Mouse (Mus musculus) embryonic fibroblast, embryonic 13.5 days (primary cell): ENCODE results near the gene Pde10a. TPM values are rescaled to one million over a fixed set of nuclear protein-coding genes. Genes with fewer than 3 reads are reported as not detected.

ENCODE experiments used
- H3K27ac ChIP-seq: 2 replicates; pipeline ENCODE4 v1.5.1; 2012; ENCODE audit warnings: low read length, control low read depth, inconsistent platforms; ENCODE audit not compliant: insufficient read depth
- H3K4me1 ChIP-seq: 2 replicates; pipeline ENCODE4 v1.6.1; 2011; ENCODE audit warnings: low read length; ENCODE audit not compliant: control insufficient read depth, insufficient read depth
- H3K4me3 ChIP-seq: 2 replicates; pipeline ENCODE4 v1.5.1; 2011; ENCODE audit warnings: mild to moderate bottlenecking, control low read depth, low read length; ENCODE audit not compliant: insufficient read depth
- CTCF ChIP-seq: IDR thresholded peaks from 2 replicates; pipeline ENCODE4 v1.5.1; 2011; ENCODE audit warnings: mild to moderate bottlenecking, control low read depth, low read length, moderate library complexity, borderline replicate concordance; ENCODE audit not compliant: insufficient read depth
- POLR2A ChIP-seq: IDR thresholded peaks from 2 replicates; pipeline ENCODE4 v1.6.1; 2011; ENCODE audit warnings: low read depth, mild to moderate bottlenecking, control low read depth, low read length, moderate library complexity
- polyA plus RNA-seq: library from polyadenylated mRNA; stranded (reverse); fragments of >200 nt; gene quantifications from 2 replicates; pipeline ENCODE4 v1.2.4, GENCODE M21; 2011; ENCODE audit warnings: low read depth; ENCODE audit not compliant: missing spikeins, insufficient read length

The Pde10a gene
- polyA plus RNA-seq, 1 experiment, result 7.9 TPM

- no peaks in the 10 kb centered on the region for H3K4me1 ChIP-seq
- no peak within 1 kb of the TSS for H3K4me3 ChIP-seq
- TF ChIP-seq CTCF (no peak), POLR2A (no peak)
- no peak within 1 kb of the TSS for H3K27ac ChIP-seq
Observed at GRCm38 (mm10) chr17:8566850-8567249, 41.7 kb downstream of the Pde10a start, which contains the start of gene Gm17087. Gm17087 (minus strand) TSS chr17:8566950.

GRCm38 (mm10) chr17:8573542-8574260 lies 48.5 kb downstream of the Pde10a start:
- no peak for TF ChIP-seq POLR2A
- no peak for TF ChIP-seq CTCF
- Histone ChIP-seq H3K27ac (no peak overlapping the region), H3K4me3 (no peak overlapping the region), H3K4me1 (no peaks in the 10 kb centered on the region)

DNA sequence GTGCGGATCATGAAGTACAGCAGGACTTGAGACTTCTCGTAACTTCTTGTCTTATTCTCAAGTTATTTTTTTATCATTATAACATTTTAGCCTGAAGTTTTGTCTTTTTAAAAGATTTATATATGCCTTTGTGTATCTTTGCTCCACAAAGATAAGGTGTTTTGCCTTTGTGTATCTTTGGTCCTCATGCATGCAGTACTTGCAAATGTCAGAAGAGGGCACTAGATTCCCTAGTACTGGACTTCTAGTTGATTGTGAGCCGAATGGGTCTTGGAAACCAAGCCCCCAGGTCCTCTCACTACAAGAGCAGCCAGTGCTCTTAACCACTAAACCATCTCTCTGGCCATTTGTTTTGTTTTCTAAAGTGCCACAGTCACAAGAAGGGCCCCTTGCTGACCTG lies 55.2 kb downstream of the Pde10a start:
- Histone ChIP-seq H3K4me1 (no peaks in the 10 kb centered on the region), H3K27ac (no peak overlapping the region), H3K4me3 (no peak overlapping the region)
- TF ChIP-seq CTCF (no peak), POLR2A (no peak)

- Histone ChIP-seq H3K27ac (no peak overlapping the region), H3K4me1 (no peaks in the 10 kb centered on the region), H3K4me3 (no peak overlapping the region)
- TF ChIP-seq CTCF, result no peak
- no peak for TF ChIP-seq POLR2A
Observed at GRCm38 (mm10) chr17:8581579-8581978, 56.4 kb downstream of the Pde10a start.

DNA sequence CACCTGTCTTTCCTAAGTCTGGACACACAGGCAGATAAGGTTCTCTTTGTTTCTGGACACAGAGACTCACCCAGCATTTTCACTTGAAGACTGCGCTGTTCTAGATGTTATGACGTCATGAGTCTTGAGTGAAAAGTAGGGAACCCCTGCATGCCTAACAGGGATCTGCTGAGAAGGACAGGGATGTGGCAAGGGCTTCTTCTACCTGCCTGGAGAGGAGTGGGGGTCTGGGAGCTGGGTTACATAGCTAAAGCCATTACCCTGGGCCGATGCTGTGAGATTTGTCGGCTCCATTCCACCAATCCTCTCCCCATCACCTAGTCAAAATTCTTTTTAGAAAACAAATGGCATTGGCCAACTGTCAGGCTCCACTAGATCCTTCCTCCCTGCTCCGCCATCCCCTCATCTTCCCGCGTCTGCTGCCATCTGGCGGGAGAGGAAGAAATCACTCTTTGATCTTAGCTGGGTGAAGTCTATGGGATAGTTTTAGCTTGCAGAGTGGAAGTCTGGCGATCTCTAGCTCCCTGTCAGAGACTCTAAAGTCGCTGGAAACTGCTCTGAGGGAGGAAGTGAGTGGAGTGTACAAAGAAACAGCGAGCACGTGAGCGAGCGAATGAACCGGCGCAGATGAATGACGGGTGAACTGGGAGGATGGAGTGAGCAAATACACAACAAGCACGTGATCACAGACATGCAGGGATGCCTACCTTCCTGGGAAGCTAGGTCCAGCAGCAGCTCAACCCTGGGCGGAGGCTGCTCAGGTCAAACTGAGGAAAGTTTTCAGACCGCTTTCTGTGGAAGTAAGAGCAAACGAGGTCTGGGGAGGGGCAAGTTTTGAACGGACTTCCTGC lies 67.5 kb downstream of the Pde10a start:
- H3K27ac ChIP-seq, result no peak overlapping the region
- TF ChIP-seq POLR2A, result no peak
- TF ChIP-seq CTCF, result peak; percentile 88
- no peak overlapping the region for H3K4me3 ChIP-seq
- H3K4me1 ChIP-seq, result no peaks in the 10 kb centered on the region

- Histone ChIP-seq H3K27ac (no peak overlapping the region), H3K4me3 (no peak overlapping the region), H3K4me1 (no peaks in the 10 kb centered on the region)
- TF ChIP-seq POLR2A (no peak), CTCF (peak; percentile 52; the same call in 1 of the 2 replicates)
Observed at GRCm38 (mm10) chr17:8597790-8598189, 72.6 kb downstream of the Pde10a start.

- no peak for TF ChIP-seq CTCF
- TF ChIP-seq POLR2A, result no peak
- Histone ChIP-seq H3K4me1 (no peaks in the 10 kb centered on the region), H3K4me3 (no peak overlapping the region), H3K27ac (no peak overlapping the region)
Observed at GRCm38 (mm10) chr17:8602976-8603375, 77.8 kb downstream of the Pde10a start.

DNA sequence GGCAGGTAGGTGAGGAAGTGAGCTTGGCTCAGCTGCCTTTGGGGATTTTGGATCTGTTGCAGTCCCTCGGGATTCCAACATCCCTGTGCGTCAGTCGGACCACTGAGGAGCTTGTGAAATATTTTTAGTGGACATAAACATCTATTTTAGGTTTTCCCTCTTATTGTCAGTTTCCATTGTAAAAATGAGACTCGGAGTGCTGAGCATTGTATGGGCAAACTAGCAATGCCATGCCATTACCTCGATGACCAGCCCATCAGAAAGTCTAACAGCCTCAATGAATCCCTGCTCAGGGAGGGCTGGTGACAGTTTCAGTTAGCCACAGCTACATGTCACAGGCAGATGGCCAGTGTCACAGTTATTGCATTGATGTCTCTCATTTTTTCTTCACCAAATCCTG lies 80.7 kb downstream of the Pde10a start:
- Histone ChIP-seq H3K4me1 (no peaks in the 10 kb centered on the region), H3K4me3 (no peak overlapping the region), H3K27ac (no peak overlapping the region)
- no peak for TF ChIP-seq POLR2A
- no peak for TF ChIP-seq CTCF

DNA sequence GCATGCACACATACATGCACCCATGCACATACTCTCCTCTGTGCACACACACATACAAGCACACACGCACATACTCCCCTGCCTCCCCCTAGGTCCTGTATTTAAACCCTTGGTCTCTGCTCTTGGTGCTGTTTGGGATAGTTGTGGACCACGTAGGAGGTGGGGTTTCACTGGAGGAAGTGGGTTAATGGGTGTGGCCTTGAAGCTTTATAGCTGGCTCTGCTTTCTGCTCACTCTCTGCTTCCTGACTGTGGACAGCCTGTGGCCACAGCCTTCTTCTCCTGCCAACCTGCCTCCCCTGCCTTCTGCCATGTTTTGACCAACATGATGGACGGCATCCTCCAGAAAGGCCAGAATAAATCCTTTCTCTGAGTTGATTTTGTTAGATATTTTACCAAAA lies 81.5 kb downstream of the Pde10a start:
- no peaks in the 10 kb centered on the region for H3K4me1 ChIP-seq
- TF ChIP-seq CTCF (no peak), POLR2A (no peak)
- no peak overlapping the region for H3K4me3 ChIP-seq
- H3K27ac ChIP-seq, result no peak overlapping the region

- Histone ChIP-seq H3K4me3 (no peak overlapping the region), H3K4me1 (no peaks in the 10 kb centered on the region), H3K27ac (no peak overlapping the region)
- TF ChIP-seq POLR2A (no peak), CTCF (no peak)
Observed at GRCm38 (mm10) chr17:8611916-8612315, 86.7 kb downstream of the Pde10a start.
